Mouse (Mus musculus) intestine, embryonic 15.5 days (tissue): ENCODE measurements at regions not wholly inside any gene's neighbourhood (a gene's known extent, or its start where the extent isn't known, plus 50 kb on each side); places are given as distances from the start of the nearest gene placed in this dataset.
"Not testable (repeated sequence)": the region's sequence is repeated elsewhere in the genome, so short reads cannot be mapped to it uniquely, and the experiment has no call there.

ENCODE experiments used
- ATAC-seq: fragments of 200-750 bp; cut with Nextera tagmentation; 2 replicates; pipeline ENCODE4 v1.8.0; 2017; ENCODE audit warnings: moderate TSS enrichment, moderate library complexity
- H3K27ac ChIP-seq: fragments of 300-500 bp; sonication (generic); 2 replicates; pipeline ENCODE4 v1.5.1; 2015; ENCODE audit warnings: mild to moderate bottlenecking, inconsistent platforms
- H3K27me3 ChIP-seq: fragments of 300-500 bp; sonication (generic); replicated peaks from 2 replicates; pipeline ENCODE4 v1.6.1; 2015; ENCODE audit warnings: inconsistent platforms
- H3K36me3 ChIP-seq: fragments of 300-500 bp; sonication (generic); 2 replicates; pipeline ENCODE4 v1.6.1; 2015; ENCODE audit warnings: inconsistent platforms
- H3K4me1 ChIP-seq: fragments of 300-500 bp; sonication (generic); replicated peaks from 2 replicates; pipeline ENCODE4 v1.6.1; 2015; ENCODE audit warnings: inconsistent platforms
- H3K4me2 ChIP-seq: fragments of 300-500 bp; sonication (generic); replicated peaks from 2 replicates; pipeline ENCODE4 v1.6.1; 2015; ENCODE audit warnings: mild to moderate bottlenecking, inconsistent platforms
- H3K4me3 ChIP-seq: fragments of 300-500 bp; sonication (generic); replicated peaks from 2 replicates; pipeline ENCODE4 v1.5.1; 2015; ENCODE audit warnings: inconsistent platforms
- H3K9ac ChIP-seq: fragments of 300-500 bp; sonication (generic); 2 replicates; pipeline ENCODE4 v1.6.1; 2015; ENCODE audit warnings: inconsistent platforms
- H3K9me3 ChIP-seq: fragments of 300-500 bp; sonication (generic); 2 replicates; pipeline ENCODE4 v1.6.1; 2016; ENCODE audit warnings: inconsistent platforms
- WGBS: fragments of 180-500 bp; shearing (Covaris S2); methylation state at CpG from one replicate; pipeline ENCODE4 v1.1.7; 2015; 5-methylcytosine and 5-hydroxymethylcytosine counted together

DNA sequence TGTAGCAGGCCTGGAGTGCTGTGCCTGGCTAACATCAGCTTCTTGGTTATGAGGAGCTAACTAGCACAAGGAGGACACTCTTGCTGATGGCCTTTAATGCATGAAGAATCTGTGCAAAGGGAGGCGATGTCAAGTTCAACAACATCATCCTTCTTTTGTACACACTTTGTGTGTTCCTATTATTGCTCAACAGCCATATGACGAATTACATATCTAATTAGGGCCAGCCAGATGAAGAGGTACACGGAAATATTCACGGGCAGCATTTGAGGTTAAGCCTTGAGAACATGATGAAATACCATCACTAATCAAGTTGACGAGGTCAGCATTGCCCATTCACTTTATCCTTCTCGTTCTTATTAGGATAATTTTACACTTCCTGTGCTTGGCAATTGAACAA, 240.2 kb downstream of the Tmem114 start:
- no peak for ATAC-seq
- Histone ChIP-seq H3K9ac (no peak overlapping the region), H3K9me3 (no peaks in the 10 kb centered on the region), H3K4me3 (no peak overlapping the region), H3K36me3 (no peaks in the 10 kb centered on the region), H3K27me3 (no peaks in the 10 kb centered on the region), H3K4me1 (no peaks in the 10 kb centered on the region), H3K27ac (no peak overlapping the region), H3K4me2 (no peak overlapping the region)
- 79% methylated on average over 6 of the region's 6 CpGs for WGBS

DNA sequence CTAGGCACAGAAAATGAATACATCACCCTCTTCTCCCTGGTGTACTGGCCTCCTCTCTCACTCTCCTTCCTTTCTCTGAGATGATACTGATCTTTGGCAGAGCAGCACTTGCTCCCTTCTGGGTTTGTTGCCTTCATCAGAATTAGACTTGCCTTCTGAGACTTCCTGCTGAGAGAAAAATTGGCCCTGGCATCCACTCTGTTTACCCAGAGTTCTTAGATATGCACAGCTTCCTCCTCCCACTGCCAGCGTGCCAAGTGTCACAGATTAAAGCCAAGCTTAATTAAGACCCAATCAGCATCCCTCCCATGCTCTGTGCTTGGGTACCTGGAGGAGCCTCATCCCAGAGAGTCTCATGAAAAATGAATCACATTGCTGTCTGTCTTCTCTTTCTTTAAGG, 246.0 kb downstream of the Tmem114 start:
- H3K9ac ChIP-seq = no peak overlapping the region
- H3K27ac ChIP-seq = no peak overlapping the region
- H3K9me3 ChIP-seq = no peaks in the 10 kb centered on the region
- no peak for ATAC-seq
- no peaks in the 10 kb centered on the region for H3K27me3 ChIP-seq
- H3K4me1 ChIP-seq = no peaks in the 10 kb centered on the region
- H3K36me3 ChIP-seq = no peaks in the 10 kb centered on the region
- H3K4me2 ChIP-seq = no peak overlapping the region
- no peak overlapping the region for H3K4me3 ChIP-seq
- WGBS = 43% methylated on average over 1 of the region's 1 CpGs

- H3K36me3 ChIP-seq, H3K4me2 ChIP-seq, H3K9ac ChIP-seq, H3K9me3 ChIP-seq, H3K4me3 ChIP-seq, H3K4me1 ChIP-seq, H3K27me3 ChIP-seq, ATAC-seq, H3K27ac ChIP-seq: not testable (repeated sequence)
- WGBS = 91% methylated on average over 7 of the region's 7 CpGs
Measured at GRCm38 (mm10) chr16:8177226-8177625, 247.7 kb downstream of the Tmem114 start.

DNA sequence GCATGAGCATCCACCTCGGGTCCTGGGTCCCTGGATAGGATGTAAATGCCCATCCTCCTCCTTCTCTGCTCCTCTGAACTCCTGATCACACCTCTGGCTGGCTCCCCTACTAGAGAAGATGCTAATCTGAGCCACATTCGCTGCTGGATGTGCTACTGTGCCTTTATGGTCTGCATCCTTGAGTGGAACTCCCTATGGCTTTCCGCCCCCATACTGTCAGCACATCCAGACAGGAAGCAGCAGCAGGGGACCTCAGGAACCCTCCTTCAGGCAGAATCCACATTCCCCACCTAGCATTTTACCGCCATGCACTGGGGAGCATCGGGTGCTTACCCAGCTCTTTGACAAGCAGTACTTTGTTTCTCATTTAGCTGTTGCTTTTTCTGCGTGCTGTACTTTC, 248.8 kb downstream of the Tmem114 start:
- WGBS = 61% methylated on average over 6 of the region's 6 CpGs
- Histone ChIP-seq H3K4me3 (no peak overlapping the region), H3K27ac (no peak overlapping the region), H3K4me2 (no peak overlapping the region), H3K27me3 (no peaks in the 10 kb centered on the region), H3K4me1 (no peaks in the 10 kb centered on the region), H3K9ac (no peak overlapping the region), H3K9me3 (no peaks in the 10 kb centered on the region), H3K36me3 (no peaks in the 10 kb centered on the region)
- no peak for ATAC-seq
